Mouse (Mus musculus) myocyte (in vitro differentiated cells): ENCODE results near the gene Dpy19l1. TPM values are rescaled to one million over a fixed set of nuclear protein-coding genes. Genes with fewer than 3 reads are reported as not detected.

ENCODE experiments used
- H3K27me3 ChIP-seq: one replicate; pipeline ENCODE4 v1.6.1; 2011; ENCODE audit not compliant: control insufficient read depth, insufficient read depth, insufficient read length
- H3K36me3 ChIP-seq: one replicate; pipeline ENCODE4 v1.6.1; 2011; ENCODE audit not compliant: control insufficient read depth, insufficient read depth
- H3K4me2 ChIP-seq: one replicate; pipeline ENCODE4 v1.6.1; 2011; ENCODE audit warnings: low read depth, control low read depth
- H3K4me3 ChIP-seq: one replicate; pipeline ENCODE4 v1.5.1; 2011; ENCODE audit warnings: mild to moderate bottlenecking, control low read depth, moderate library complexity
- H3K79me2 ChIP-seq: one replicate; pipeline ENCODE4 v1.6.1; 2011; ENCODE audit not compliant: control insufficient read depth, insufficient read depth
- H3ac ChIP-seq: one replicate; pipeline ENCODE4 v1.6.1; 2011; ENCODE audit not compliant: control insufficient read depth, insufficient read length
- CEBPB ChIP-seq: IDR thresholded peaks from 2 replicates; pipeline ENCODE4 v1.6.1; 2011; ENCODE audit warnings: mild to moderate bottlenecking, moderate library complexity; ENCODE audit not compliant: poor library complexity, insufficient read depth, severe bottlenecking
- E2F4 ChIP-seq: IDR thresholded peaks from one replicate; pipeline ENCODE4 v1.6.1; 2011; ENCODE audit warnings: mild to moderate bottlenecking, control low read depth, moderate library complexity; ENCODE audit not compliant: insufficient read depth
- MAX ChIP-seq: IDR thresholded peaks from one replicate; pipeline ENCODE4 v1.6.1; 2011; ENCODE audit warnings: low read depth, mild to moderate bottlenecking, control low read depth
- MYOD1 ChIP-seq, 3 experiments: IDR thresholded peaks; one replicate each; pipeline ENCODE4 v1.6.1; 2011; ENCODE audit warnings: control low read depth in 2 of 3, low read depth in 2 of 3, mild to moderate bottlenecking in 2 of 3, moderate library complexity in 1 of 3; ENCODE audit not compliant: insufficient read length in 2 of 3, control insufficient read depth in 1 of 3
- MYOG ChIP-seq, 3 experiments: IDR thresholded peaks; one replicate each; pipeline ENCODE4 v1.6.1; 2011; ENCODE audit warnings: control low read depth in 2 of 3, low read depth in 2 of 3, mild to moderate bottlenecking in 2 of 3; ENCODE audit not compliant: insufficient read length in 2 of 3, control insufficient read depth in 1 of 3, insufficient read depth in 1 of 3
- POLR2A ChIP-seq: IDR thresholded peaks from one replicate; pipeline ENCODE4 v1.6.1; 2011; ENCODE audit warnings: low read depth, mild to moderate bottlenecking, control low read depth, moderate library complexity; ENCODE audit not compliant: insufficient read length
- POLR2AphosphoS2 ChIP-seq: IDR thresholded peaks from one replicate; pipeline ENCODE4 v1.6.1; 2011; ENCODE audit warnings: low read depth, control low read depth; ENCODE audit not compliant: insufficient read length
- REST ChIP-seq: IDR thresholded peaks from one replicate; pipeline ENCODE4 v1.6.1; 2011; ENCODE audit warnings: mild to moderate bottlenecking, control low read depth, moderate library complexity; ENCODE audit not compliant: insufficient read depth, insufficient read length
- SRF ChIP-seq: IDR thresholded peaks from one replicate; pipeline ENCODE4 v1.6.1; 2011; ENCODE audit warnings: low read depth; ENCODE audit not compliant: control insufficient read depth, insufficient read length
- TCF12 ChIP-seq: IDR thresholded peaks from one replicate; pipeline ENCODE4 v1.6.1; 2011; ENCODE audit warnings: mild to moderate bottlenecking, control low read depth; ENCODE audit not compliant: poor library complexity, insufficient read depth, severe bottlenecking
- TCF3 ChIP-seq: IDR thresholded peaks from one replicate; pipeline ENCODE4 v1.6.1; 2011; ENCODE audit warnings: low read depth, control low read depth; ENCODE audit not compliant: insufficient read length
- USF1 ChIP-seq: IDR thresholded peaks from one replicate; pipeline ENCODE4 v1.6.1; 2011; ENCODE audit warnings: low read depth, mild to moderate bottlenecking, control low read depth, moderate library complexity
- polyA plus RNA-seq: library from polyadenylated mRNA; unstranded; fragments of >200 nt; fragmentation: generic; extraction: Trizol; gene quantifications from one replicate; pipeline ENCODE4 v1.2.1, GENCODE M21; 2012; ENCODE audit warnings: missing spikeins

Gene Dpy19l1
- polyA plus RNA-seq, 1 experiment: 17.3 TPM

GRCm38 (mm10) chr9:24496226-24496625, 6.7 kb downstream of the Dpy19l1 start:
- peaks cover 76% of the 10 kb centered on the region for H3K79me2 ChIP-seq
- no peak for TF ChIP-seq POLR2A
- no peak for TF ChIP-seq TCF12
- TF ChIP-seq TCF3: no peak
- TF ChIP-seq MYOD1 (IDR thresholded peaks at IDR 0.05; ENCODE audit: control insufficient read depth in 1 of 3, insufficient read length in 2 of 3, low read depth in 2 of 3): no peak
- no peak for TF ChIP-seq MAX
- no peak for TF ChIP-seq REST
- TF ChIP-seq CEBPB: no peak
- no peak for TF ChIP-seq SRF
- no peak for TF ChIP-seq MYOG (IDR thresholded peaks at IDR 0.05; ENCODE audit: control insufficient read depth in 1 of 3, insufficient read depth in 1 of 3, insufficient read length in 2 of 3, low read depth in 2 of 3)
- no peak for TF ChIP-seq POLR2AphosphoS2
- TF ChIP-seq USF1: no peak
- TF ChIP-seq E2F4: no peak
- no peak overlapping the region for H3ac ChIP-seq
- no peak overlapping the region for H3K4me3 ChIP-seq
- H3K36me3 ChIP-seq: no peaks in the 10 kb centered on the region
- no peak overlapping the region for H3K4me2 ChIP-seq
- no peaks in the 10 kb centered on the region for H3K27me3 ChIP-seq

GRCm38 (mm10) chr9:24490516-24490915, 12.4 kb downstream of the Dpy19l1 start:
- no peak overlapping the region for H3ac ChIP-seq
- no peak for TF ChIP-seq MYOD1 (IDR thresholded peaks at IDR 0.05; ENCODE audit: control insufficient read depth in 1 of 3, insufficient read length in 2 of 3, low read depth in 2 of 3)
- no peak for TF ChIP-seq POLR2A
- TF ChIP-seq MAX: no peak
- TF ChIP-seq MYOG (IDR thresholded peaks at IDR 0.05; ENCODE audit: control insufficient read depth in 1 of 3, insufficient read depth in 1 of 3, insufficient read length in 2 of 3, low read depth in 2 of 3): no peak
- TF ChIP-seq SRF: no peak
- TF ChIP-seq TCF3: no peak
- TF ChIP-seq USF1: no peak
- TF ChIP-seq TCF12: no peak
- TF ChIP-seq POLR2AphosphoS2: no peak
- TF ChIP-seq CEBPB: no peak
- TF ChIP-seq REST: no peak
- no peak for TF ChIP-seq E2F4
- no peak overlapping the region for H3K4me3 ChIP-seq
- no peak overlapping the region for H3K4me2 ChIP-seq
- H3K27me3 ChIP-seq: no peaks in the 10 kb centered on the region
- H3K36me3 ChIP-seq: no peaks in the 10 kb centered on the region
- peaks cover 53% of the 10 kb centered on the region for H3K79me2 ChIP-seq

DNA sequence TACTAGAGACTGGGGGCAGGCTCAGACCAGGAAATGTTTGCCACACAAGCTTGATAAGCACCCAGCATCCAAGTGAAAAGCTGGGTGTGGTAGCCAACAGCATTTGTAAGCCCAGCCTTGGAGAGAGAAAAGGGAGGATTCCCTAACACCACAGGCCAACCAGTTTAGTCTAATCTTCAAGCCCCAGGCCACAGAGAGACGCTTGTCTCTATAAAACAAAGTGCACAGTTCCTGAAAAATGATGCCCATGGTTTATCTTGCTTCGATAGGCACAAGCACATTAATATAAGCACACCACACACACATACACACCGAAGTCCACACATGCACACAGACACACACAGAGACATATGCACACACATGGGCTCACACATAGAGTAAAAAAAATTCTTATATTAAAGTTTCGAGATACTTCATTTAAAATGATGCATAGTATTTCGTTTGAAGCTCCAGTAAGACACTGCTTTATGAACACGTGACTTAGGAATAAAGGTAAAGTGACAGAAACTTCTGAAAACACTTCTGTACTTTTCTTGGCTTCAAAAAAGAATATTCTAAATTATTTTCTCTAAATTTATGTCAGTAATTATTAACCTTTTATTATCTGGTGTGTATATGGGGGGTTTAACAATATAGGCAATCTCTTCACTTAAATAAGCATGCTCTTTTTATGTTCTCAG, 14.4 kb downstream of the Dpy19l1 start:
- Histone ChIP-seq H3K79me2 (peaks cover 35% of the 10 kb centered on the region), H3K36me3 (no peaks in the 10 kb centered on the region), H3ac (no peak overlapping the region), H3K27me3 (no peaks in the 10 kb centered on the region), H3K4me2 (no peak overlapping the region), H3K4me3 (no peak overlapping the region)
- TF ChIP-seq MYOD1 (IDR thresholded peaks at IDR 0.05; ENCODE audit: control insufficient read depth in 1 of 3, insufficient read length in 2 of 3, low read depth in 2 of 3) (no peak), TCF3 (no peak), POLR2AphosphoS2 (no peak), POLR2A (no peak), CEBPB (no peak), MYOG (IDR thresholded peaks at IDR 0.05; ENCODE audit: control insufficient read depth in 1 of 3, insufficient read depth in 1 of 3, insufficient read length in 2 of 3, low read depth in 2 of 3) (no peak), MAX (no peak), SRF (no peak), E2F4 (no peak), REST (no peak), USF1 (no peak), TCF12 (no peak)

DNA sequence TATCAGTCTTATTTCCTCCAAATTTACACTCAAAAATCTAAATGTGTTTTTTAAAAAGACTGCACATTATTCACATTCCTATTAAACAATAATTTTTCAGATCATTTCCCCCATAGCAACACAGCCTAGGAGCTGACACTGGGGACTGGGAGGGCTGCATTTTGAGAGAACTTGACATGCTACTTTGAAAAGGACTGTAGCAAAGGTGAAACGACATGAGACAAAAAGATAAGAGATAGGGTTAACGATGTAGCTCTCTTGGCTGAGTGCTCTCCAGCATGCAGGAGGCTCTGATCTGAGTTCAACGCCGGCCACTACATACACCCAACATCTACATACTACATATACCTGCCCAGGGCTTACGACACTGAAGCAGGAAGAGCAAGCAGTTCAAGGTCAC, 20.6 kb downstream of the Dpy19l1 start:
- H3ac ChIP-seq: no peak overlapping the region
- H3K79me2 ChIP-seq: peaks cover 3% of the 10 kb centered on the region
- TF ChIP-seq MYOD1 (IDR thresholded peaks at IDR 0.05; ENCODE audit: control insufficient read depth in 1 of 3, insufficient read length in 2 of 3, low read depth in 2 of 3): no peak
- no peak for TF ChIP-seq E2F4
- no peak for TF ChIP-seq CEBPB
- H3K27me3 ChIP-seq: no peaks in the 10 kb centered on the region
- H3K36me3 ChIP-seq: no peaks in the 10 kb centered on the region
- H3K4me2 ChIP-seq: no peak overlapping the region
- H3K4me3 ChIP-seq: no peak overlapping the region

DNA sequence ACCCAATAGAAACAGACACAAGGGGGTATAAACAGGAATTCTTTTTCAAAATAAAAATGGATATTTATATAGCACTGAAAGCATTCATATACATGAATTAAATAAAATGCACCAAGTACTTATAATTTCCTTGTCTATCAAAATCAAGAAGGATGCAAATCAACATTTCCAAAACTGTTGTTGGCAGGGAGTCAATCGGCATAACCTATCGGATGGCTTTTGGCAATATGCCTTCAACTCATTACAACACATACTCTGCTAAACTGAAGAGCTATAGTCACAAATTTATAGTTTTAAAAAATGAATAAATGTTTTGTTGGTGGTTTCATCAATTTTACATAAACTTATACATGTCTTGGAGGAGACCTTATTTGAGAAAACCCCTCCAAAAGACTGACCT, 25.7 kb downstream of the Dpy19l1 start:
- no peak overlapping the region for H3ac ChIP-seq
- TF ChIP-seq TCF12 (no peak), CEBPB (no peak), MAX (no peak), USF1 (no peak), SRF (no peak), MYOG (IDR thresholded peaks at IDR 0.05; ENCODE audit: control insufficient read depth in 1 of 3, insufficient read depth in 1 of 3, insufficient read length in 2 of 3, low read depth in 2 of 3) (no peak), TCF3 (no peak), REST (no peak), POLR2A (no peak), MYOD1 (IDR thresholded peaks at IDR 0.05; ENCODE audit: control insufficient read depth in 1 of 3, insufficient read length in 2 of 3, low read depth in 2 of 3) (no peak), E2F4 (no peak), POLR2AphosphoS2 (no peak)
- H3K27me3 ChIP-seq: no peaks in the 10 kb centered on the region
- no peak overlapping the region for H3K4me3 ChIP-seq
- no peaks in the 10 kb centered on the region for H3K79me2 ChIP-seq
- no peak overlapping the region for H3K4me2 ChIP-seq
- no peaks in the 10 kb centered on the region for H3K36me3 ChIP-seq
